Mouse (Mus musculus): ENCODE results near the gene Slc19a1. TPM values are rescaled to one million over a fixed set of nuclear protein-coding genes. Genes with fewer than 3 reads are reported as not detected.

Gene Slc19a1
- total and polyA plus RNA-seq, 3 experiments, result 40.1 to 59.8 (median 50.2) TPM

GRCm38 (mm10) chr10:77056768-77057167, 24.7 kb downstream of the Slc19a1 start (continued):
- TF ChIP-seq MAZ (IDR thresholded peaks at IDR 0.05; ENCODE audit: low read depth, low read length) (no peak; the same call in 1 of the 2 replicates), ELF1 (IDR thresholded peaks at IDR 0.05; ENCODE audit: low read depth, low read length) (no peak), HCFC1 (IDR thresholded peaks at IDR 0.05; ENCODE audit: low read depth, low read length) (no peak), ZKSCAN1 (IDR thresholded peaks at IDR 0.05; ENCODE audit: borderline replicate concordance, low read depth, low read length) (no peak), JUND (conservative IDR thresholded peaks at IDR 0.05; ENCODE audit: low read depth, low read length) (0 out of 2 replicates have a peak, but pooled peaks have one; percentile 13), RCOR1 (conservative IDR thresholded peaks at IDR 0.05; ENCODE audit: low read depth, low read length) (no peak), RAD21 (IDR thresholded peaks at IDR 0.05; ENCODE audit: low read depth, low read length) (no peak), ETS1 (conservative IDR thresholded peaks at IDR 0.05; ENCODE audit: low read depth, low read length) (peak; percentile 27; the same call in 1 of the 2 replicates), USF1 (IDR thresholded peaks at IDR 0.05; ENCODE audit: low read depth, low read length) (no peak), NELFE (IDR thresholded peaks at IDR 0.05; ENCODE audit: low read depth, low read length) (no peak), MAFK (IDR thresholded peaks at IDR 0.05; ENCODE audit: insufficient replicate concordance, low read length) (peak; percentile 45; the same call in 1 of the 2 replicates)

GRCm38 (mm10) chr10:77061426-77061825, 29.4 kb downstream of the Slc19a1 start:
- no peak for DNase-seq (ENCODE audit: extremely low read depth)
- in situ Hi-C loops (cut with MboI; ENCODE audit: low pct_ligation_motif_present, low pct_unique_long_range_greater_than_20kb, low sequenced_read_pairs) (no loop called here), dilution Hi-C loops (cut with MboI; ENCODE audit: extremely low pct_ligation_motif_present, extremely low pct_unique_long_range_greater_than_20kb, low sequenced_read_pairs) (no loop called here)
- Histone ChIP-seq H3K27me3 (replicated peaks) (peaks cover 34% of the 10 kb centered on the region), H3K4me1 (ENCODE audit: control insufficient read depth in 1 of 2, insufficient read depth in 2 of 2) (peaks cover 16 to 25% of the 10 kb centered on the region in 2 experiments), H3K4me3 (replicated peaks in 1 of 3; ENCODE audit: low read depth in 2 of 3, low read length in 2 of 3, poor library complexity in 1 of 3) (no peak overlapping the region), H3K27ac (ENCODE audit: insufficient read depth, low read depth) (no peak overlapping the region), H3K36me3 (replicated peaks in 1 of 2; ENCODE audit: control insufficient read depth in 1 of 2, insufficient read depth in 1 of 2, low read length in 1 of 2) (no peaks in the 10 kb centered on the region), H3K79me2 (replicated peaks; ENCODE audit: control insufficient read depth, extremely low read depth, insufficient read depth, poor library complexity, severe bottlenecking) (no peaks in the 10 kb centered on the region), H3K9ac (ENCODE audit: insufficient read depth, low read depth) (no peak overlapping the region), H3K9me3 (replicated peaks; ENCODE audit: low read length) (peaks cover 3% of the 10 kb centered on the region), H3K4me2 (ENCODE audit: insufficient read depth, low read depth, poor library complexity, severe bottlenecking) (no peak overlapping the region)
- TF ChIP-seq ZNF384 (IDR thresholded peaks at IDR 0.05; ENCODE audit: low read depth, low read length), result no peak
- no peak for TF ChIP-seq JUND (conservative IDR thresholded peaks at IDR 0.05; ENCODE audit: low read depth, low read length)
- no peak for TF ChIP-seq CHD1 (IDR thresholded peaks at IDR 0.05; ENCODE audit: low read depth, low read length)
- TF ChIP-seq MYC (IDR thresholded peaks at IDR 0.05; ENCODE audit: low read depth, low read length), result no peak
- no peak for TF ChIP-seq KAT2A (IDR thresholded peaks at IDR 0.05; ENCODE audit: insufficient replicate concordance, low read length)
- TF ChIP-seq ZKSCAN1 (IDR thresholded peaks at IDR 0.05; ENCODE audit: borderline replicate concordance, low read depth, low read length), result no peak
- TF ChIP-seq ZMIZ1 (IDR thresholded peaks at IDR 0.05; ENCODE audit: low read depth, low read length), result no peak
- TF ChIP-seq HCFC1 (IDR thresholded peaks at IDR 0.05; ENCODE audit: low read depth, low read length), result no peak
- TF ChIP-seq MAX (IDR thresholded peaks at IDR 0.05; ENCODE audit: low read length), result no peak
- no peak for TF ChIP-seq ETS1 (conservative IDR thresholded peaks at IDR 0.05; ENCODE audit: low read depth, low read length)
- no peak for TF ChIP-seq MAFK (IDR thresholded peaks at IDR 0.05; ENCODE audit: insufficient replicate concordance, low read length)

All from CH12.LX (cell line).